Mouse (Mus musculus) splenic B cell, adult 2 months (primary cell): ENCODE results near the gene Ythdf2.

Experiments used
- DNase-seq: peaks from one replicate; pipeline ENCODE4 v3.0.0-alpha.2; 2011; ENCODE audit warnings: low read depth, low spot score
- H3K27me3 ChIP-seq: 2 replicates; pipeline ENCODE4 v1.6.1; 2012; ENCODE audit warnings: mild to moderate bottlenecking, low read length, moderate library complexity, mixed read lengths; ENCODE audit not compliant: control insufficient read depth, poor library complexity, insufficient read depth, severe bottlenecking
- H3K36me3 ChIP-seq: 2 replicates; pipeline ENCODE4 v1.6.1; 2012; ENCODE audit warnings: mild to moderate bottlenecking, low read length, moderate library complexity, mixed read lengths; ENCODE audit not compliant: control insufficient read depth, poor library complexity, insufficient read depth, severe bottlenecking

Gene Ythdf2

DNA sequence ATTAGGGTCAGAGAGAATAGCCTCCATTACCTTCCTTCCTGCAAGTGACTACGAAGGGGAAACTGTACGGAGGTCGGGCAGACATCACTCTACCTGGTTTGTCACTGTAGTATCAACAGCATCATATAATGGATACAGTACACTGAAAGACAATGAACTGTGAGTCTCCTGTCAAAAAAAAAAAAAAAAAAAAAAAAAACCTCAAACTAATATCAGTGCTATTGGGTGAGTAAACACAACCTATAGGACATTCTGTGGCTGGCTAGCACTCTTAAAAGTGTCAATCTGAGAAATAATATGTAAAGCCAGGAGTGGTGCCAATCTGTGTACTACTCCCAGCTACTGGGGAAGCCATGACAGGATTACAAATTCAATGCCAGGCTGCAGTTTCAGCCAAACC, 28.9 kb downstream of the Ythdf2 start:
- no peak for DNase-seq
- peaks cover 10% of the 10 kb centered on the region for H3K36me3 ChIP-seq

DNA sequence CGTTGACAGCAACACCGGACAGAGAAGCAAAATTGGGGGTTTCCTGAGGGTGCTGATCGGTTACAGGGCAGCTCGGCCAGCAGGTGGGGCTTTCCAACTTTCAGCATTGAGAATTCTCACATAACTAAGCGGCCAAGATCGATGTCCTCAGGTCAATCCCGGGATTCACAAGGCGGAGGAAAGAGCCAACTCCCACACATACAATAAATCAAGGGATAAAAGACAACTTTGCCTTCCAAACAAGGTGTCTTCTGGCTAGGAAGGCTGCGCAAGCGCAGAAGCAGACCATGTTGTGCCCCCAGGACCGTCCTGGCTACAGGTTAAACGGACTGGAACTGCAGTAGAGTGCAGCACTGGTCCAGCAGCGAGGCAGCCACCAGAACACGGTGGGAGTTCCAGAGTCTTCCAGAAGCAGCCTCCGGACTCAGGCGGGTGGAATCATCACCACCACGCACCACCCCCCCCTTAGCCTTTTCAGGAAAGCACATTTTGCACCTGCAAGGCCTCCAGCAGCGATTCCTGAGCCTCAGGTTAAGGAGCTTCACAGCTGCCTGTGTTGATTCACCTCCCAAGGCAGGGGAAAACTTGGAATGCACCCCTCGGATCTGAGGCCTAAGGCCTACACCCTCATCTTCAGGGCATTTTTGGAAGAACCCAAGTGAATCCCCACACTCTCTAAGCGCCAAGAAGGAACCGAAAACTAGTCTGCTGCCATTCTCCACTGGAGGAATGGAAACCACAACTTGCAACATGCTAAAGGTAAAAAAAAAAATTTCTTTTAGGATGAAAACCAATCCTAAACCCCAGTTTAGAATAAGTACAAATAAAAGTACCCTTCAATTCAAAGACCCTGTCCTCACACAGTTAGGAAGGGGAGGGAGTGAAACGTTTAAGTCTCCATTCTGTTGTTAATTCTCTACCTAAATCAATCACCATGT, 30.1 kb downstream of the Ythdf2 start:
- DNase-seq, result peak; percentile 50
- Histone ChIP-seq H3K27me3 (no peaks in the 10 kb centered on the region), H3K36me3 (peaks cover 10% of the 10 kb centered on the region; the same call in 1 of the 2 replicates)

More for the DNA sequence above, 28.9 kb downstream of the Ythdf2 start:
- H3K27me3 ChIP-seq, result no peaks in the 10 kb centered on the region

- peaks cover 7% of the 10 kb centered on the region; the same call in 1 of the 2 replicates for H3K36me3 ChIP-seq
- H3K27me3 ChIP-seq, result no peaks in the 10 kb centered on the region
- no peak for DNase-seq
These were observed 31.4 kb downstream of the Ythdf2 start for GRCm38 (mm10) chr4:132180710-132181109.

- peak; percentile 87 for DNase-seq
- peaks cover 6% of the 10 kb centered on the region; the same call in 1 of the 2 replicates for H3K36me3 ChIP-seq
- H3K27me3 ChIP-seq, result no peaks in the 10 kb centered on the region
These were observed 33.5 kb downstream of the Ythdf2 start for GRCm38 (mm10) chr4:132178630-132179059.

DNA sequence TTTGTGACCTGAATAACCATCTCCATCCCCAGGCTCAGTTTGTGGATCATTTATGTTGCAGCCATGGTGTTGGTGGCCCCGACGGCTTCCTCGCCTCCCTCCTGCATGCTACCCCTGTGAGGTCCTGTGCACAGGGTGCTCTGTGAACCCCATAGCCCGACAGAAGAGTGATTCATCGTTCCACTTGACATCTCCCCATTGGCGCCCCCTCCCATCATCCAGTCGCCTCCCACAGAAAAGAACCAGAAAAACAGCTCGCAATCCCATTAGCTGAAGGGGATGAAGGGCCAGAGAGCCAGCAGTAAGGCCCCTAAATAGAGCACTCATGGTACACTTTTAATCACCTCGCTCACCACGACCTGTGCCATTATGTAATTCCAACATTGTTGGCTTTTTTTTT, 35.6 kb downstream of the Ythdf2 start:
- H3K27me3 ChIP-seq, result no peaks in the 10 kb centered on the region
- H3K36me3 ChIP-seq, result no peaks in the 10 kb centered on the region
- DNase-seq, result no peak

GRCm38 (mm10) chr4:132170891-132171290, 41.2 kb downstream of the Ythdf2 start:
- no peak for DNase-seq
- no peaks in the 10 kb centered on the region for H3K27me3 ChIP-seq
- no peaks in the 10 kb centered on the region for H3K36me3 ChIP-seq

GRCm38 (mm10) chr4:132169761-132170160, 42.3 kb downstream of the Ythdf2 start:
- no peak for DNase-seq
- no peaks in the 10 kb centered on the region for H3K27me3 ChIP-seq
- no peaks in the 10 kb centered on the region for H3K36me3 ChIP-seq

DNA sequence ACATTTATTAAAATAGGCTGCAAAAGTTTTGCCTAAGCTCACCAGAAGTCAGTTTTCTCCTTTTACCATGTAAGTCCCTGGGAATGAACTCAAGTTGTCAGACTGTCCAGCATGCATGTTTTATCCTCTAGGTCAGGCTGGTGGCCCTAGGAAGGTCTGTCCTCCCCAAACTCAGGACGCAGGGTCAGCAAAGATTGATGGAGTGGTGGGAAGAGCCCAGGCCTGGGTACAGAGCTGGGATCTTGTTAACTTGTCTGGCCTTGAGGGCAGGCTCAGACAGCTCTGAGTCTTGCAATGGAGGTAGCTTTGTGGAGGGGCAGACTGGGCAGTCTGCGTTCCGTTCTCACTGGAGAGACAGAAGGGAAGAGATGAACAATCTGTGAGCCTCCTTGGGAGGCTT, 42.8 kb downstream of the Ythdf2 start:
- DNase-seq, result no peak
- no peaks in the 10 kb centered on the region for H3K36me3 ChIP-seq
- H3K27me3 ChIP-seq, result no peaks in the 10 kb centered on the region

DNA sequence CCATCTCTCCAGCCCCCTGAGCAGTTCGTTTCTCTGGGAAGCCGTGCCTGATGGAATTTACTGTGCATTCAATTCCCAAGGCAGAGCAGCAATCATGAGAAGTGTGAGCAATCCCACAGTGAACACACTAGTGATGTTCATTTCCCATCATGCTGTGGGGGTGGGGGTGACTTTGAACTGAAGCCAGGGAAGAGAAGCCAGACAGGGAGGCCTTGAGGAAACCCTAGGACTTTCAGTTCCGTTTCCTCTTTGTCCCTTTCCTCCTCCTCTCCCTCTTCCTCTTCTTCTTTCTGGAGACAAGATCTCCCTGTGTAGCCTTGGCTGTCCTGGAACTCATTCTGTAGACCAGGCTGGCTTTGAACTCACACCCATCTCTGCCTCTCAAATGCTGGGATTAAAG, 44.7 kb downstream of the Ythdf2 start:
- no peaks in the 10 kb centered on the region for H3K36me3 ChIP-seq
- no peak for DNase-seq
- no peaks in the 10 kb centered on the region for H3K27me3 ChIP-seq

DNA sequence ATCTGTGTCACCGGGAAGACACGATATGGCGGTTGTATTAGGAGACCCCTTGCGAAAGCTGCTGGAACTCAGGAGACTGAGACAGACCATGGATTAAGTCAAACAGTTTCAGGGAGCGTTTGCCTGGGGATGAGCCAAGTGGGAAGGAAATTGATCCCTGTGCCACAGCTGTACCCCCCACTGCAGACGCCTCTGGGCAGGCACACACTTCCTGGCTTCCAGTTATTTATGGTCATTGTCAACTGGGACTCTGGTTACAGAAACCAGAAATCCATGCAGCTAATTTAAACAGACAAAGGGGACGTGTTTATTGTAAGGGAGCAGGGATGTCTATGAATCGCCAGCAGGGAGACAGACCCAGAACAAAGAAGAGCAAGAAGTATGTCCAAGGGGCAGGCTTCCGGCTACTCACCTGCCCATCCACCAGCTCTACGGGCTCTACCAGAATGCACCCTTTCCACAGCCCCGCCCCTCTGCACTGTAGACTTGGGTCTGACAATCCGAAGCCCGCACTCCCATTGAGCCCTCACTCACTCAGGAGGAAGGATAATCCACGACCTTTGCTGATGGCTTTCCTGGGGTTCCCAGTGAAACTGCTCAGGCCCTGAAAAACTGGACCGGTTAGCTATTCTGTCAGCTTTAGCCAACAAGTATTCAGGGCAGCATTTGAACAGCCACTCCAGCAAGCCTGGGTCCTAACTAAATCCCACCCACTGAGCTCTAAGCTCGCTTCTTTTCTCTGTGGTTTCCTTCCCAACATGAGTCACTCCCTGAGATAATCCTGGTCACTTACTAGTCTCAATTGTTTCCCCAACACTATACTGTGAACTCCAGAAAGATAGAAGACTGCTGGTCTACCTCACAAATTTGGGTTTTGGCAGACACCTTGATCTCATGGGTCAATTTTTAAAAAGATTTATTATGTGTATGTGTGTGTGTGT, 45.5 kb downstream of the Ythdf2 start:
- Histone ChIP-seq H3K27me3 (no peaks in the 10 kb centered on the region), H3K36me3 (no peaks in the 10 kb centered on the region)

DNA sequence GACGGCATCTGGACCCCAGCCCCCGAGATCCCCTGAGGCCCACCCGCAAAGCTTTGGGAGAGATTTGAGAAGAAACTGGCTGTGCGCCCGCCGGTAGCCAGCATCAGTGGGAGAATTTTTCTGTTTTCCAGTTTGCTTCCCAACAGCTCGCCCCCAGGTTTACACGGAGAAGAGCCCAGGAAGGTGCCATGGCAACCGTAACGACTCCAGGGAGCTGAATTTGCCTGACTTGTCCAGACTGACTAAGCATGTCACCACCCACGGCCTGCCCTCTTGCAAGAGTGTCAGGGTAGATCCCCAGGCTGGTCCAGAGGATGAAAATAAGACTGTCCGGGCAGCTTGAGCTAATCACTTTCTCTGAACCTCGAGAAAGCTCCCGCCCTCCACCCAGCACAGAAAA, 46.4 kb downstream of the Ythdf2 start:
- DNase-seq, result no peak
- Histone ChIP-seq H3K36me3 (no peaks in the 10 kb centered on the region), H3K27me3 (no peaks in the 10 kb centered on the region)

More for the DNA sequence above, 45.5 kb downstream of the Ythdf2 start:
- no peak for DNase-seq

GRCm38 (mm10) chr4:132156941-132157622, 55.0 kb downstream of the Ythdf2 start:
- DNase-seq, result no peak
- no peaks in the 10 kb centered on the region for H3K27me3 ChIP-seq
- no peaks in the 10 kb centered on the region for H3K36me3 ChIP-seq

GRCm38 (mm10) chr4:132154877-132155670, 57.0 kb downstream of the Ythdf2 start:
- Histone ChIP-seq H3K27me3 (no peaks in the 10 kb centered on the region), H3K36me3 (no peaks in the 10 kb centered on the region)
- DNase-seq, result no peak

DNA sequence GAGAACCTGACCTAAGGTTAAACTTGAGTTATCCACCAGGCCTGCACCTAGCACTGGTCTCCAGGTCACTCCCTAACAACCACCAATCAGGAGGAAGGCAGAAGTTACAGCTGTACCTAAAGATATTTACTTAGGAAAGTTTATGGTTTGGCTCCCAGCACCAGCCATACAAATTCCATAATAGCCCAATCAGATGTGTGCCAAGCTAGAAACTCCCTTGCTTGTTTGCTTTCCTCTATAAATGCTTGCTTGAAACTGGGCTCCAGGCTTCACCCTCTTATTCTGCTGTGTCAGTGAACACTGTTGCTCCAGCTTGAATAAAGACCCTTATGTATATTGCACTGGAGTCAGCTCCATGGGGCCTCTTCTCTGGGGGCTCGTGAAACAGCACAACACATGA, 60.4 kb downstream of the Ythdf2 start:
- Histone ChIP-seq H3K36me3 (no peaks in the 10 kb centered on the region), H3K27me3 (no peaks in the 10 kb centered on the region)
- no peak for DNase-seq
